Mouse (Mus musculus): ENCODE results near the gene D2hgdh. TPM values are rescaled to one million over a fixed set of nuclear protein-coding genes. Genes with fewer than 3 reads are reported as not detected.
"Not testable (repeated sequence)": the region's sequence is repeated elsewhere in the genome, so short reads cannot be mapped to it uniquely, and the experiment has no call there.

The D2hgdh gene
- total RNA-seq, 2 experiments from 2014 or later: 15.8 to 17.9 TPM

GRCm38 (mm10) chr1:93825771-93826539 is 1.2 kb downstream of the D2hgdh start:
- peak in 1 of 2 experiments; percentile 45 for DNase-seq (ENCODE audit: low spot score in 2 of 2)

- no peak for DNase-seq (ENCODE audit: low spot score in 2 of 2)
Measured at GRCm38 (mm10) chr1:93826540-93826835, 1.8 kb downstream of the D2hgdh start.

- DNase-seq (ENCODE audit: low spot score in 2 of 2): not testable (repeated sequence)
Measured at GRCm38 (mm10) chr1:93832754-93833360, 8.1 kb downstream of the D2hgdh start.

- no peak for DNase-seq (ENCODE audit: low spot score in 2 of 2)
Measured at GRCm38 (mm10) chr1:93834671-93835150, 10.0 kb downstream of the D2hgdh start.

GRCm38 (mm10) chr1:93835211-93835610 is 10.5 kb downstream of the D2hgdh start:
- DNase-seq (ENCODE audit: low spot score in 2 of 2): no peak

- DNase-seq (ENCODE audit: low spot score in 2 of 2): no peak
Measured at GRCm38 (mm10) chr1:93835876-93836531, 11.3 kb downstream of the D2hgdh start.

GRCm38 (mm10) chr1:93836532-93836913 is 11.8 kb downstream of the D2hgdh start:
- DNase-seq (ENCODE audit: low spot score in 2 of 2): no peak

GRCm38 (mm10) chr1:93837335-93837734 is 12.6 kb downstream of the D2hgdh start:
- DNase-seq (ENCODE audit: low spot score in 2 of 2): no peak

GRCm38 (mm10) chr1:93838569-93838968 is 13.9 kb downstream of the D2hgdh start:
- not testable (repeated sequence) for DNase-seq (ENCODE audit: low spot score in 2 of 2)

GRCm38 (mm10) chr1:93845766-93846366 is 21.2 kb downstream of the D2hgdh start:
- not testable (repeated sequence) for DNase-seq (ENCODE audit: low spot score in 2 of 2)

GRCm38 (mm10) chr1:93855790-93856189 is 31.1 kb downstream of the D2hgdh start:
- DNase-seq (ENCODE audit: low spot score in 2 of 2): not testable (repeated sequence)

GRCm38 (mm10) chr1:93857370-93857769 is 32.7 kb downstream of the D2hgdh start:
- DNase-seq (ENCODE audit: low spot score in 2 of 2): peak in 1 of 2 experiments; percentile 60

GRCm38 (mm10) chr1:93857991-93858390 is 33.3 kb downstream of the D2hgdh start:
- no peak for DNase-seq (ENCODE audit: low spot score in 2 of 2)

- DNase-seq (ENCODE audit: low spot score in 2 of 2): no peak
Measured at GRCm38 (mm10) chr1:93859619-93860018, 34.9 kb downstream of the D2hgdh start.

GRCm38 (mm10) chr1:93861048-93861447 is 36.3 kb downstream of the D2hgdh start, which contains the start of gene Gal3st2:
Gal3st2 (plus strand) TSS chr1:93861306.
- DNase-seq (ENCODE audit: low spot score in 2 of 2): not testable (repeated sequence)

GRCm38 (mm10) chr1:93871594-93872105 is 46.9 kb downstream of the D2hgdh start:
- not testable (repeated sequence) for DNase-seq (ENCODE audit: low spot score in 2 of 2)

- peak; percentile 12 to 36 for DNase-seq (ENCODE audit: low spot score in 2 of 2)
Measured at GRCm38 (mm10) chr1:93874405-93874804, 49.7 kb downstream of the D2hgdh start.

GRCm38 (mm10) chr1:93881778-93882177 is 57.1 kb downstream of the D2hgdh start:
- not testable (repeated sequence) for DNase-seq (ENCODE audit: low spot score in 2 of 2)

GRCm38 (mm10) chr1:93890936-93891335 is 66.2 kb downstream of the D2hgdh start:
- DNase-seq (ENCODE audit: low spot score in 2 of 2): not testable (repeated sequence)

- not testable (repeated sequence) for DNase-seq (ENCODE audit: low spot score in 2 of 2)
Measured at GRCm38 (mm10) chr1:93897395-93897794, 72.7 kb downstream of the D2hgdh start.

- not testable (repeated sequence) for DNase-seq (ENCODE audit: low spot score in 2 of 2)
Measured at GRCm38 (mm10) chr1:93901291-93901690, 76.6 kb downstream of the D2hgdh start.
